8 mouse cellular contexts compared by ENCODE assay signal in genomic region chr1:60564691-60565090, GRCm38 (mm10). TPM values are rescaled to one million over a fixed set of nuclear protein-coding genes. Genes with fewer than 3 reads are reported as not detected.
DNase-seq lines count a peak whose midpoint lies in the region; ATAC-seq and TF ChIP-seq lines count a peak whose summit lies in the region.

No protein-coding gene starts in this region.

- H3K4me1 ChIP-seq in heart, embryonic 10.5 days: peaks cover 20% of the 10 kb centered on the region
- H3K4me1 ChIP-seq in ES-Bruce4 (ENCODE audit: control insufficient read depth, insufficient read depth, low read length): peaks cover 3% of the 10 kb centered on the region
- H3K4me1 ChIP-seq in hindbrain, embryonic 11.5 days (replicated peaks; ENCODE audit: control insufficient read depth, insufficient read depth, low read length): no peaks in the 10 kb centered on the region
- H3K4me1 ChIP-seq in midbrain, embryonic 10.5 days: peaks cover 19% of the 10 kb centered on the region

- TF ChIP-seq POLR2A in ES-Bruce4 (IDR thresholded peaks at IDR 0.05; ENCODE audit: insufficient read depth, low read length): no peak

- no peak for TF ChIP-seq EP300 in ES-Bruce4 (IDR thresholded peaks at IDR 0.05; ENCODE audit: insufficient read depth, low read depth, low read length)

- intact Hi-C loops in heart, postnatal 14 days (cut with DNase I): loop anchor here (5.0 to 10.0 kb wide), 5 partner anchors 43 to 390 kb away; partner anchors contain the start of gene Cd28

- H3K27me3 ChIP-seq in heart, embryonic 10.5 days (ENCODE audit: insufficient read depth, poor library complexity, severe bottlenecking): no peaks in the 10 kb centered on the region
- H3K27me3 ChIP-seq in ES-Bruce4 (ENCODE audit: control insufficient read depth, insufficient read depth, low read length, poor library complexity, severe bottlenecking): no peaks in the 10 kb centered on the region
- H3K27me3 ChIP-seq in hindbrain, embryonic 11.5 days (ENCODE audit: control insufficient read depth, insufficient read depth, low read length): no peaks in the 10 kb centered on the region
- H3K27me3 ChIP-seq in midbrain, embryonic 10.5 days (ENCODE audit: low read depth, poor library complexity, severe bottlenecking): 0 out of 2 replicates have a peak, but pooled peaks cover 9% of the 10 kb centered on the region

- H3K4me2 ChIP-seq in hindbrain, embryonic 11.5 days (replicated peaks; ENCODE audit: low read depth, low read length): peak overlapping the region; percentile 55

- TF ChIP-seq CTCF in ES-Bruce4 (IDR thresholded peaks at IDR 0.05; ENCODE audit: low read depth, low read length): no peak

- peaks cover 24% of the 10 kb centered on the region for H3K36me3 ChIP-seq in heart, embryonic 10.5 days
- peaks cover 2% of the 10 kb centered on the region; the same call in 1 of the 2 replicates for H3K36me3 ChIP-seq in ES-Bruce4 (ENCODE audit: control insufficient read depth, insufficient read depth, low read length, poor library complexity, severe bottlenecking)
- no peaks in the 10 kb centered on the region for H3K36me3 ChIP-seq in hindbrain, embryonic 11.5 days (ENCODE audit: control insufficient read depth, insufficient read depth, low read length)
- H3K36me3 ChIP-seq in midbrain, embryonic 10.5 days: peaks cover 29% of the 10 kb centered on the region

- H3K4me3 ChIP-seq in heart, embryonic 10.5 days: peak overlapping the region; percentile 92
- H3K4me3 ChIP-seq in ES-Bruce4 (ENCODE audit: low read depth, low read length): peak overlapping the region; percentile 26; the same call in 1 of the 2 replicates
- peak overlapping the region; percentile 97 for H3K4me3 ChIP-seq in hindbrain, embryonic 11.5 days (ENCODE audit: low read depth, low read length)
- peak overlapping the region; percentile 85 for H3K4me3 ChIP-seq in midbrain, embryonic 10.5 days

- H3K27ac ChIP-seq in heart, embryonic 10.5 days: no peak overlapping the region
- H3K27ac ChIP-seq in ES-Bruce4 (ENCODE audit: insufficient read depth, low read length): no peak overlapping the region
- H3K27ac ChIP-seq in hindbrain, embryonic 11.5 days (ENCODE audit: low read depth, low read length): no peak overlapping the region
- no peak overlapping the region for H3K27ac ChIP-seq in midbrain, embryonic 10.5 days (replicated peaks)

- 84% methylated on average over 5 of the region's 5 CpGs for WGBS in heart, embryonic 10.5 days
- whole genome bisulfite sequencing in hindbrain, embryonic 11.5 days: 89% methylated on average over 5 of the region's 5 CpGs
- WGBS in midbrain, embryonic 10.5 days: 92% methylated on average over 5 of the region's 5 CpGs

- ATAC-seq in hindbrain, embryonic 11.5 days (ENCODE audit: low FRiP score): no peak
- no peak for ATAC-seq in erythroid progenitor cell, adult 5-6 weeks (replicated peaks; ENCODE audit: low FRiP score, poor library complexity, severe bottlenecking)

- no peaks in the 10 kb centered on the region for H3K9me3 ChIP-seq in heart, embryonic 10.5 days
- H3K9me3 ChIP-seq in ES-Bruce4 (replicated peaks; ENCODE audit: control insufficient read depth, insufficient read depth, low read length, poor library complexity, severe bottlenecking): peaks cover 16% of the 10 kb centered on the region
- H3K9me3 ChIP-seq in hindbrain, embryonic 11.5 days (ENCODE audit: control insufficient read depth, low read length): no peaks in the 10 kb centered on the region
- peaks cover 18% of the 10 kb centered on the region for H3K9me3 ChIP-seq in midbrain, embryonic 10.5 days (replicated peaks)

- DNase-seq in heart, embryonic 10.5 days (ENCODE audit: low spot score): no peak
- no peak for DNase-seq in heart, postnatal 14 days
- no peak for DNase-seq in hindbrain, embryonic 11.5 days (ENCODE audit: low spot score)
- DNase-seq in midbrain, embryonic 10.5 days (ENCODE audit: low spot score): no peak
- no peak for DNase-seq in adrenal gland, adult 18-20 months (ENCODE audit: low spot score in 2 of 2)
- DNase-seq in embryo, embryonic 11 days: no peak

- H3K9ac ChIP-seq in ES-Bruce4 (ENCODE audit: low read depth, poor library complexity, severe bottlenecking): peak overlapping the region; percentile 96; the same call in 1 of the 2 replicates
- H3K9ac ChIP-seq in hindbrain, embryonic 11.5 days (ENCODE audit: low read depth, low read length): no peak overlapping the region

RNA-seq across cellular contexts. Expression of gene Raph1, which starts 2.2 kb away (rescaled TPM):
- 54.5 and 60.2 TPM in 2 replicates for polyA plus RNA-seq in heart, embryonic 10.5 days (2016; fragmentation: Nextera tagmentation; extraction: Ambion mirVana)
- total RNA-seq in heart, postnatal 14 days (2021): 100 to 1,000 TPM; 155 to 156 TPM
- 52.8 and 54.2 TPM in 2 replicates for polyA plus RNA-seq in ES-Bruce4 (2011; ENCODE audit: insufficient read depth, insufficient read length, low read depth, missing spikeins)
- 26.8 and 38.4 TPM in 2 replicates for polyA plus RNA-seq in hindbrain, embryonic 11.5 days (2014; fragmentation: Nextera tagmentation; extraction: Ambion mirVana)
- 19.9 and 21.7 TPM in 2 replicates for polyA plus RNA-seq in midbrain, embryonic 10.5 days (2016; fragmentation: Nextera tagmentation; extraction: Ambion mirVana)
- total RNA-seq in adrenal gland, adult 18-20 months (2021): 100 to 1,000 TPM; 141 to 212 TPM
- 0.36 and 4.2 TPM in 2 replicates for total RNA-seq in erythroid progenitor cell, adult 5-6 weeks (2015; ENCODE audit: low replicate concordance)
- total RNA-seq in erythroid progenitor cell, adult 5-6 weeks (2017; ENCODE audit: low replicate concordance): 0.91 and 1.2 TPM in 2 replicates

Comparison
In these comparisons a context has a peak if more than half of its experiments do, and no peak if none do; other contexts are left out.
1. H3K4me3 ChIP-seq: peak in every context shown above with its lines; median percentile 97 in hindbrain, embryonic 11.5 days; 92 in heart, embryonic 10.5 days; 85 in midbrain, embryonic 10.5 days; 26 in ES-Bruce4.